Mouse (Mus musculus) adrenal gland, adult 18-20 months (tissue): ENCODE measurements around the gene Kmt5a. TPM values are rescaled to one million over a fixed set of nuclear protein-coding genes. Genes with fewer than 3 reads are reported as not detected.

ENCODE experiments used
- DNase-seq, 2 experiments: peaks; one replicate each; pipeline ENCODE4 v3.0.0; 2021 to 2022; ENCODE audit warnings: low spot score in 2 of 2
- total RNA-seq, 2 experiments: library from RNA; stranded (reverse); gene quantifications; 1 replicate in 1 of 2; 2 replicates in 1 of 2; pipeline ENCODE4 v1.2.3; 2021

Kmt5a gene
- total RNA-seq, 2 experiments from 2014 or later = 141 to 218 TPM

GRCm38 (mm10) chr5:124444661-124445561, 5.2 kb downstream of the Kmt5a start:
- peak; percentile 75 to 77 for DNase-seq

GRCm38 (mm10) chr5:124445621-124446293, 6.0 kb downstream of the Kmt5a start:
- peak; percentile 55 to 64 for DNase-seq

- DNase-seq = peak; percentile 54 to 67
Observed at GRCm38 (mm10) chr5:124446301-124446881, 6.7 kb downstream of the Kmt5a start.

GRCm38 (mm10) chr5:124449494-124449893, 9.8 kb downstream of the Kmt5a start:
- no peak for DNase-seq

- DNase-seq = no peak
Observed at GRCm38 (mm10) chr5:124450051-124450450, 10.3 kb downstream of the Kmt5a start.

- DNase-seq = no peak
Observed at GRCm38 (mm10) chr5:124450641-124451340, 11.1 kb downstream of the Kmt5a start.

- DNase-seq = no peak
Observed at GRCm38 (mm10) chr5:124452494-124453228, 12.9 kb downstream of the Kmt5a start.

- no peak for DNase-seq
Observed at GRCm38 (mm10) chr5:124453339-124454081, 13.8 kb downstream of the Kmt5a start.

- no peak for DNase-seq
Observed at GRCm38 (mm10) chr5:124454082-124454419, 14.3 kb downstream of the Kmt5a start.

GRCm38 (mm10) chr5:124456762-124457161, 17.0 kb downstream of the Kmt5a start:
- DNase-seq = no peak

- DNase-seq = peak in 1 of 2 experiments; percentile 39
Observed at GRCm38 (mm10) chr5:124460922-124461321, 21.2 kb downstream of the Kmt5a start.

GRCm38 (mm10) chr5:124462297-124463025, 22.7 kb downstream of the Kmt5a start:
- no peak for DNase-seq

GRCm38 (mm10) chr5:124463462-124463861, 23.7 kb downstream of the Kmt5a start:
- DNase-seq = no peak

- no peak for DNase-seq
Observed at GRCm38 (mm10) chr5:124464905-124465304, 25.2 kb downstream of the Kmt5a start.

GRCm38 (mm10) chr5:124467766-124468165, 28.0 kb downstream of the Kmt5a start:
- no peak for DNase-seq

- DNase-seq = no peak
Observed at GRCm38 (mm10) chr5:124468365-124468764, 28.6 kb downstream of the Kmt5a start.

GRCm38 (mm10) chr5:124469486-124469885, 29.8 kb downstream of the Kmt5a start:
- DNase-seq = no peak

GRCm38 (mm10) chr5:124470591-124471171, 31.0 kb downstream of the Kmt5a start:
- DNase-seq = no peak

GRCm38 (mm10) chr5:124478873-124479204, 39.1 kb downstream of the Kmt5a start:
- DNase-seq = no peak
